Mouse (Mus musculus) spleen, adult 2 months (tissue): ENCODE data around the gene Ythdf2.

Experiments
- CTCF ChIP-seq: fragments of 200-500 bp; IDR thresholded peaks from 2 replicates; pipeline ENCODE4 v1.5.1; 2011; ENCODE audit warnings: mild to moderate bottlenecking, inconsistent platforms; ENCODE audit not compliant: insufficient read depth, insufficient read length, insufficient replicate concordance; ENCODE audit errors: extremely low read depth
- POLR2A ChIP-seq: fragments of 200-500 bp; IDR thresholded peaks from 2 replicates; pipeline ENCODE4 v1.6.1; 2011; ENCODE audit warnings: low read depth, low read length, inconsistent platforms

GRCm38 (mm10) chr4:132234710-132235109 lies 22.6 kb upstream of the Ythdf2 start:
- TF ChIP-seq CTCF (no peak), POLR2A (no peak)
